Comparison of ENCODE assay signal across 8 mouse cellular contexts in the genomic region with DNA sequence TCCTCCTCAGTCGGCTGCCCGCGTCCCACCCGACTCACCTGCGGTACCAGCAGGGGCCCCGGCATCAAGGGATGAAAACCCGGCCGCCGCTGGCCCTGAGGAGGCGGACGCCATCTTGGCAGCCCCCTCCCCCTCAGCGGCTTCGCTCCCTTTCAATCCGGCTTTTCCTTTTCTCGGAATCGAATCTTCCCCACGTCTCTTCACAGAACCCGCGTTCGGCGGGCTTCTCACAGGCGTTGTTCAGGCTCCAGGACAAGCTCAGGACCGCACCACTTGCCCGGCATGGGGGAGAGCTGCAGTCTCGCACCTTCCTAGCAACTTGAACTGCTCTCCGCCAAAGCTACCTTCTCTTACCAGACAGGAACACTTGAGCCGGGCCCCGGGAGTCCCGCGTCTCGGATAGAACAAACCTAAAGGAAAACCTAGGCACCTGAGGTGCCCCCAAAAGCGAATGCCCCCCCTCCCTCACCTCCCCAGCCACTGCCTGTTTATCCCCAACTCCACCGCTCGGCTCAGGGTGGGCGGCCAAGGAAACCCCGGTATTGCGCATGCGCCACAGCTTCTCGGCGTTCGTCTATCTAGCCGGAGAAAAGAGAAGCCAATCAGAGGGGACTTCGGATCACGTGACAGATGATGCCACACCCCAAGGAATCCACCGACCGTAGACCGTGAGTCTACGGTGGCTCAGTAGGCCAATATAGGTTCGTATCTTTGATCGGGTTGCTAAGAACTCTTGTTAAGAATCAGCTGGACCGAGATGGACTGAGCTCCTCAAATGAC. TPM values are rescaled to one million over a fixed set of nuclear protein-coding genes. Genes with fewer than 3 reads are reported as not detected.
DNase-seq lines count a peak whose midpoint lies in the region; ATAC-seq lines count a peak whose summit lies in the region.

A gene (minus strand): TSS at position 593 of the 780 bp plus-strand sequence.

- DNase-seq in B cell, adult 2 months = peak; percentile 92 to 94
- peak; percentile 100 for DNase-seq in brain, adult 2 months (ENCODE audit: low read depth, low spot score)
- peak; percentile 99 for DNase-seq in heart, embryonic 10.5 days (ENCODE audit: low spot score)
- DNase-seq in liver = peak; percentile 98
- DNase-seq in spleen, postnatal 4 days (ENCODE audit: low spot score in 2 of 2) = peak; percentile 96 to 98

- H3K9ac ChIP-seq in kidney, embryonic 15.5 days = peak within 1 kb of the TSS; percentile 75

- ATAC-seq in erythroblast, adult 5-6 weeks (replicated peaks; ENCODE audit: low FRiP score, poor library complexity, severe bottlenecking) = peak; percentile 77
- ATAC-seq in kidney, embryonic 15.5 days (replicated peaks; ENCODE audit: low FRiP score) = peak; percentile 91
- ATAC-seq in monocyte, adult 5-6 weeks (replicated peaks; ENCODE audit: insufficient number of reproducible peaks, low FRiP score, low TSS enrichment, poor library complexity, severe bottlenecking) = peak; percentile 91

- under 1% methylated on average over 51 of the region's 51 CpGs for WGBS in heart, embryonic 10.5 days
- WGBS in kidney, embryonic 15.5 days = under 1% methylated on average over 51 of the region's 51 CpGs

- no peaks in the 10 kb centered on the region for H3K27me3 ChIP-seq in heart, embryonic 10.5 days (ENCODE audit: insufficient read depth, poor library complexity, severe bottlenecking)
- H3K27me3 ChIP-seq in kidney, embryonic 15.5 days = no peaks in the 10 kb centered on the region

- peaks cover 9% of the 10 kb centered on the region; the same call in 1 of the 2 replicates for H3K36me3 ChIP-seq in heart, embryonic 10.5 days
- peaks cover 16% of the 10 kb centered on the region; the same call in 1 of the 2 replicates for H3K36me3 ChIP-seq in kidney, embryonic 15.5 days

- peak within 1 kb of the TSS; percentile 95 for H3K27ac ChIP-seq in heart, embryonic 10.5 days
- peak within 1 kb of the TSS; percentile 78 for H3K27ac ChIP-seq in kidney, embryonic 15.5 days

- H3K4me1 ChIP-seq in heart, embryonic 10.5 days = peaks cover 15% of the 10 kb centered on the region
- peaks cover 14% of the 10 kb centered on the region for H3K4me1 ChIP-seq in kidney, embryonic 15.5 days

- no peaks in the 10 kb centered on the region for H3K9me3 ChIP-seq in heart, embryonic 10.5 days
- H3K9me3 ChIP-seq in kidney, embryonic 15.5 days (replicated peaks) = no peaks in the 10 kb centered on the region

- H3K4me3 ChIP-seq in heart, embryonic 10.5 days = peak within 1 kb of the TSS; percentile 97
- H3K4me3 ChIP-seq in kidney, embryonic 15.5 days (replicated peaks) = peak within 1 kb of the TSS; percentile 57

- H3K4me2 ChIP-seq in kidney, embryonic 15.5 days = peak within 1 kb of the TSS; percentile 66

RNA-seq across cellular contexts. Expression of the gene that starts here (rescaled TPM):
- total RNA-seq in erythroblast, adult 5-6 weeks (2015; ENCODE audit: low replicate concordance) = 31.5 and 42.4 TPM in 2 replicates
- total RNA-seq in erythroblast, adult 5-6 weeks (2017; ENCODE audit: low replicate concordance) = 71.0 and 81.5 TPM in 2 replicates
- 18.3 and 18.8 TPM in 2 replicates for polyA plus RNA-seq in heart, embryonic 10.5 days (2016; fragmentation: Nextera tagmentation; extraction: Ambion mirVana)
- 19.9 and 20.8 TPM in 2 replicates for polyA plus RNA-seq in kidney, embryonic 15.5 days (2015; fragmentation: Nextera tagmentation; extraction: Ambion mirVana)
- 12.2 to 29.3 TPM (median 16.7 TPM) in 3 replicates for total RNA-seq in monocyte, adult 5-6 weeks (2017)

Comparison
In these comparisons a context has a peak if more than half of its experiments do, and no peak if none do; other contexts are left out.
1. Peak in every context shown above with its lines: DNase-seq, ATAC-seq, H3K4me3 ChIP-seq and H3K27ac ChIP-seq.